Mouse (Mus musculus) A20 (cell line): Measurements from ENCODE around the gene Stxbp5.

ENCODE experiments used
- DNase-seq: peaks from one replicate; pipeline ENCODE4 v3.0.0-alpha.2; 2011; ENCODE audit warnings: low read depth, low spot score

Stxbp5 gene

GRCm38 (mm10) chr10:9756546-9756945 is 144.3 kb downstream of the Stxbp5 start:
- DNase-seq, result no peak

GRCm38 (mm10) chr10:9754893-9755541 is 145.9 kb downstream of the Stxbp5 start:
- DNase-seq, result peak; percentile 43

DNA sequence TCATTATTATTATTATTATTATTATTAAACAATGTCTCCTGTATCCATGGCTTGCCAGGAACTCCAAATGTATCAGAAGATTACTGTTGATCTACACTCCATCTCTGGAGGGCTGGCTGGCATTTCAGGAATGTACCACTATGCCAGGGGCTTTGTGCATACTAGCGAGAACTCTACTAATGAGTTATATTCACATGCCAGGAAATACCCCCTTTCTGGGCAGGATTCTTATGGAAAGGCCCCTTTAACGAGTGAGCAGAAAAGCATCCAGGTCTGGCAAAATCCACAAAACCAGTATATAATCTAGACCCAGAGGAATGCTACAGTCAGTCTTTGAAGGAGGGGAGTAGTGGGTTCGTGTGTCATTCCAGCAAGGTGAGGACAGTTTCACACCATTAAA is 167.0 kb downstream of the Stxbp5 start:
- DNase-seq, result no peak

DNA sequence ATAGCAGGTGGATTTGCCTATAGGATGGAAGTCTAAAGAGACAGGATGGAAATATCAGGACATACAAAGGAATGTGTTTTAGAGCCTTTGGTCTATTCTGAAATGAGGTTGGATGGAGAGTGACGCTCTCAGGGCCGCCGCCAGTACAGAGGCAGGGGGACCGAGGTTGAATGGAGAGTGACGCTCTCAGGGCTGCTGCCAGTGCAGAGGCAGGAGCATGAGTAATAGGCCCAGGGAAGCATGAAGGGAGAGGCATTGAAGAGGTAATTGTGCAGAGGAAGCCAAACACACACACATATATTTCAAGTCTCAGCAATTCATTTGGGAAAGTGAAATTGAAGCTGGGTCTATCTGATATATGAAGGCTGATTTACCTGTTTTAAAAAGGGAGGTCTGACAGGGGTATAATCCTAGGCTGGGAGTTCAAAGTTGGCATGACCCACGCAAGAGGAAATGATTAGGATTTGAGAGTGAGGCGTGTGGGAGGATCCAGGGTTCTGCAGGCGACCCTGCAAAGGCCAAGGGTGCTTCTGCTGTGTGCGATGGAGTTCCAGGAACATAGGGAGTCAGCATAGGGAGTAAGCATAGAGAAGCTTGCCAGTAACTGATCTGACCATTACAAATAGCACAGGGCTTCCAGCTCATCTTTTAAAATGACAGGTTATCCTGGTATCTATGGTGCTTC is 168.7 kb downstream of the Stxbp5 start:
- DNase-seq, result no peak

DNA sequence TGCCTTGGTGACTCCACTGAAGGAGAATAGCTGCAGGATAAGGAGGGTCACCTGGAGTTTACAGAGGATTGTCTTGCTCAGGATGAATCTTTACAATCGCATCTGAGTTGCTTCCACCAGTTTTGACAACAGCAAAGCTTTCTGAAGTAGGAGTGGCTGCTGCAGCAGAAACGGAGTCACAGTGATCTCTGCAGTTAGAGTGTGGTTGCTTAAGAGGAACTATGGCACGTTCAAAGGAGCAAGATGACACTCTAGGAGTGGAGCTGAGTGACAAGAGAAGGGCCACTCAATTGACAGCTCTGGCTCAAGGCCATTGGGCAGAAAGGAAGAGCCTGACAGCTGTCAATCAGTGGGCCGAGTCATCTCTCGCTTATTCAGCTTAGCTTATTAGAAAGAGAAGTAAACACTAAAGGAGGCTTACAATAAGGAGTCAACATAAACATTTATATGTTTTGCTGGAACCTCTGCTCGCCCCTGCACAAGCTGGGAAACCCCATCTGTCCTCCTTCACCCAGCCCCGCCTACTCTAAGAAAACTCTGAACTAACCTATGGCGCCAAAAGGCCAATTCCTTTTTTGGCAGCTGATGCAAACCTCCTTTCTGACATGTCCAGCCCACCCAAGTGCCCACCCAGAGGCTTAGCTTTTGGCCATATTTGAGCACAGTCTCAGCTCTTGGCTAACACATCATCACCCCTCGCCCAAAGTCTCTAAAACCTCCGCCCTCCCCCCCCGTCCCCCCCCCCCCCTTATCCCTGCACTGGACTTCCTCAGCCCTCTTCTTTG is 178.2 kb downstream of the Stxbp5 start:
- DNase-seq, result no peak

DNA sequence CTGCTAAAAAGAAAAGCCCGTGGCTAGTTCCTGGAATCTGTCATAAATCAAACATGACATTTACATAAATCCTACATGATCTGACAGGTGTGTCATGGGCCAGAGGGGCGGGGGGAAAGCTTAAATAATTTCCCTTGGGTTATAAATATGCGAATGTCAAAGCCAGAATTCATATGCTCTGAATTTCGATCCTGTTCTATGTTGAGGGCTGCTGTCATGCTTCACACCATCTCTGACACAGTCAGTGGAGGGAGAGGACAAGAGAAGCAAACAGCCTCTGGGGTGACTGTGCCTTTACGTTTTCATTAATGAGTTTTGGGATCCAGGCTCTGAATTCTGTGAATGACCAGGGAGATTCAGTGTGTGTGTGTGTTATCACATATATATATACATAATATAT is 180.9 kb downstream of the Stxbp5 start:
- no peak for DNase-seq

GRCm38 (mm10) chr10:9718086-9718485 is 182.8 kb downstream of the Stxbp5 start:
- no peak for DNase-seq
